Mouse (Mus musculus): ENCODE results near the gene Tspan4.

Tspan4 gene

DNA sequence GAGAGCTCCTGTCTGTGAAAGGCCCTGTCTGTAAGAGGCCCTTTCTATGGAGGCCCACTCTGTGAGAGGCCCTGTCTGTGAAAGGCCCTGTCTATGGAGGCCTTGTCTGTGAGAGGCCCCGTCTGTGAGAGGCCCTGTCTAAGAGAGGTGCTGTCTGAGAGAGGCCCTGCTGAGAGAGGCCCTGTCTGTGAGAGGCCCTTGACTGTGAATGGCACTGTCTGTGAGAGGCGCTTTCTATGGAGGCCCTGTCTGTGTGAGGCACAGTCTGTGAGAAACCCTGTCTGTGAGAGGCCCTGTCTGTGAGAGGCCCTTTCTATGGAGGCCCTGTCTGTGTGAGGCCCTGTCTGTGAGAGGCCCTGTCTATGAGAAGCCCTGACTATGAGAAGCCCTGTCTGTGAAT is 31.2 kb downstream of the Tspan4 start:
- 87% methylated on average over 2 of the region's 2 CpGs for WGBS

DNA sequence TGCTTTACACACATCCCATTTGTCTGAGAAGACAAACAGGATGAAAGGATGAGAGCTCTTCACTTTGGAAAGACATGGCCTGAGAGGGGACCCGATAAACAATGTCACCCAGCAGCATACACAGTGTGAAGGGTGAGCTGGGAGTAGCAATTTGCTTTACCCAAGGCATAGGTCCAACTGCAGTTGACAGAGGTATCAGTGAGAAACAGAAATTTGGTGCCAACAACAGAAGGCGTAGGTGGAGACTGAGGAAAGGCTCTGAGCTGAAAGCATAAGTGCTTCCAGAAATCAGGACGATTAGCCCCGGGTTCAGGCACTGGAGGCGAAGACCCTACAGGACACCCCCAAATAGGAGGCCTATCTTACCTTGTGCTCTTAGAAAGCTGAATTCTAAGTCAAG is 35.2 kb downstream of the Tspan4 start:
- 72% methylated on average over 5 of the region's 5 CpGs for WGBS

DNA sequence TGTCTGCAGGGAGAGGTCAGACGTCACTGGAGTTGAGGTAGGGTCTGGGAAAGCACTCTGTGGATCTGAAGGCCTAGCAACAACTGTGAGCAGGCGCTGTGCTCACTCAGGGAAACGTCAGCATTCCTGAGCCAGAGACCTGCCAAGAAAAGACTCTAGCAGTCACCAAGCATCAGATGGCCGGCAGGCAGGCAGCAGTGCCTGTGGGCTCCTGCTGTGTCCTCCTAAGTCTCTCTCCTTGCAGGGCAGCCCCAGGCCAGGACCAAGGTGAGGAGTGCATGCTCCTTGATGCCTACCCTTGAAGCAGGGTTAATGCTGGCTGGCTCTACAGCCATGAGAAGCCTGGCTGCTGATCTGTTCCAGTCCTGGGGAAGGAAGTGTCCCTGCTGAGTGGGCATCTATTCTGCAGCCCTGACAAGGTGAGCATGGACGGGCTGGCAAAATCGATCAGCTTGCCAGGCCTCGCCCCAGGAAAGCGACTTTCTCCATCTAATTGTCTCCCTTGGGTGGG is 35.7 kb downstream of the Tspan4 start:
- WGBS: 70% methylated on average over 8 of the region's 8 CpGs

DNA sequence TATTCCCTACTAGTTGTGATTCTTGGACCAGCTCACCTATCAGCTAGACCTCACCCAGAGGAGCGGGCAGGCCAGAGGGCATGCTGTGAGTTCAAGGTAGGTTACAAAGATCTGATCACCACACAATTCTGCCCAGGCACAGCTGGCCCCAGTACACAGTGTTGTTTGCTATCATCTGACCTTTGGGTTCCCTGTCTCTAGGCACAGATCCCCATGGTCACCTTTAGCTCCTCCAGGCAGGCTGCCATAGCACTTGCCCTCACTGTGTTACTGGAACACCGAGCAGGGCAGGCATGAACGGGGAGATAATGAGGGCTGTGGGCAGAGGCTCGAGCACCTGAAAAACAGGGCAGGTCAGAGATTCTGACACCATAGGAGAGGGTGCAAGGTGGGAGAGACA is 42.6 kb downstream of the Tspan4 start:
- WGBS: 92% methylated on average over 4 of the region's 4 CpGs

DNA sequence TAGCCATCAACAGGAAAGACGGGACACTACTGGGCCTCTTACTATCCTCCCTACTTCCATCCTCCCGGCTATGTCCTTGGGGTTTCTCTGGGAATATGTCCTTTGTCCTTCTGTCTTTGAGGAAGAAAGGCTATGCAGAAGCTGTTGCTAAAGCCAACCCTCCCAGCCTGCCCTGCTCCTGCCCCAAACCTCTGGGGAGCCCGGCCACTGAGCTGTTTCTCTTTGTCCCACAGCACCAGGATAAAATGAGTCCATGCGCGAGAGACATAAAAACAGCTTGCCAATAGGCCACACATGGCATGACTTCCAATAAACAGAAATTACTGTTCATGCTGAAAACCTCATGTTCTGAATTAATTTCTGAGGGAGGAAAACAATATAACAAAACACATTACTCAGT is 43.3 kb downstream of the Tspan4 start:
- 83% methylated on average over 5 of the region's 5 CpGs for WGBS

DNA sequence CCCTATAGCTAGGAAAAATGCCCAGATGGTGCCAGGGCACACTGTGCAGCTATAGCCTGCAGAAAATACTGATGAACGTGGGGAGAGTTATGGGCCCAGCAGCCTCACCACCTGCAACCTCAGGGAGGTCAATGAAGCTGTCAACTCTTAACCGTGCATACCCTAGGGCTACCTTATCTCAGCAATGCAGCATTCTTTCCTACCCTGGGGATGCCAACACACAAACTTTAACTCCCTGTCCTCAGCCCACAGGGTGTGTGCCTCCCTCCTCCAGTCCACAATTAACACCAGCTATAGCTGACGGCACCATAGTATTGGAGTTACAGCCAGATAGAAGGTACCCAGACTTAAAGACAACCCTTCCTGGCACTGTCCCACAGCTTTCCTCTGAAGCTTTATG is 43.9 kb downstream of the Tspan4 start:
- WGBS: 87% methylated on average over 3 of the region's 3 CpGs

DNA sequence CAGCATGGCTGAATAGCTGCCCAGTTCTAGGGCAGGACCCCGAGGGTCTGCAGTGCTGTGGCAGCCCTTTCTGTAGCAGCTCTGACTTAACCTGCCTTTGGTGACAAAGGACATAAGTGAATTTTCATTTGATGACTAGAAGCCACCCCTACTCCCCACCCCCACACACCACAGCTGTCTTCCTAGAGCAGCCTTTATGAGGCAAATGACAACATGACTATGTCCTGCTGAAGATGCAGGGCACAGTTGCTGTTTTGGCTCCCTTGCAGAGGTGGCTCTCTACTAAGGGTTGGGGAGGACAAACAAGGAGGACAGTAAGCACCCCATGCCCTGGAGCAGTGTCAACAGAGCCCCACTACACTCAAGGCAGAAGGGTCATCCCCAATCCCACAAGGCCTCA is 44.8 kb downstream of the Tspan4 start:
- WGBS: 92% methylated on average over 1 of the region's 1 CpGs

DNA sequence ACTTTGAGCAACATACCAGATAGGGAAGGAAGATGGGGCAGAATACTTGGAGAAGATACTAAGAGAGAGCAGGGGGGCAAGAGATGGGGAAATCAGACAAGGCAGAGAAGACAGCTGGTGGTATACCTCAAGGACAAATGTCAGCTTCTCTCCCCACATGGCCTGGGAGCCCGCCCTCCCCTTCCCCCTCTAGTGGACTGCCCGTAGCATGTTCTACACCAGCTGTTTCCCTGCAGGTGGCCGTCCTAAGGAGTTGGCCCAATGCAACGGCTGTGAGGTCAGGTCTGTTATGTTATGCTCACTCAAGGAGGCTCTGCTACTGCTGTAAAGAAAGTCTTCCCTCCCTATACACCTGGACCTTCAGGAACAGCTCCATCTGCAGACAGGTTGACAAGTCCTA is 48.0 kb downstream of the Tspan4 start:
- WGBS: 68% methylated on average over 4 of the region's 4 CpGs

DNA sequence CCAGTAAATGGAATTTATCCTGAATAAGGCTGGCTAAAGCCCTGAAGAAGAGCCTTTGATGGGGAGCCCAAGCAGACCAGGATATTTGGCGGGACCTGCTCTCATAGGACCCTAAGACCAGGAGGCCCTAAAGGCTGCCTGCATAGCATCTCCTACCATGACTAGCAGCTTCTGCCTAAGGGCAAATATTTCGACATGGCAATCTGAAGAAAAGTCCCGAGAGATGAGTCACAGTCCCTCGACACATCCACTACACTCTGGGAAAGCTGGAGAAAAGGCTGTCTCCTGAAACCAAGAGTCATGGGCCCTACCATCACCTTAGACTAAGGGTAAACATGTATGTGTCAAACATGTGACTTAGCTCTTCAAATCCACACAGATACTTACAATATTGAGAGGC is 49.2 kb downstream of the Tspan4 start:
- 94% methylated on average over 4 of the region's 4 CpGs for WGBS

DNA sequence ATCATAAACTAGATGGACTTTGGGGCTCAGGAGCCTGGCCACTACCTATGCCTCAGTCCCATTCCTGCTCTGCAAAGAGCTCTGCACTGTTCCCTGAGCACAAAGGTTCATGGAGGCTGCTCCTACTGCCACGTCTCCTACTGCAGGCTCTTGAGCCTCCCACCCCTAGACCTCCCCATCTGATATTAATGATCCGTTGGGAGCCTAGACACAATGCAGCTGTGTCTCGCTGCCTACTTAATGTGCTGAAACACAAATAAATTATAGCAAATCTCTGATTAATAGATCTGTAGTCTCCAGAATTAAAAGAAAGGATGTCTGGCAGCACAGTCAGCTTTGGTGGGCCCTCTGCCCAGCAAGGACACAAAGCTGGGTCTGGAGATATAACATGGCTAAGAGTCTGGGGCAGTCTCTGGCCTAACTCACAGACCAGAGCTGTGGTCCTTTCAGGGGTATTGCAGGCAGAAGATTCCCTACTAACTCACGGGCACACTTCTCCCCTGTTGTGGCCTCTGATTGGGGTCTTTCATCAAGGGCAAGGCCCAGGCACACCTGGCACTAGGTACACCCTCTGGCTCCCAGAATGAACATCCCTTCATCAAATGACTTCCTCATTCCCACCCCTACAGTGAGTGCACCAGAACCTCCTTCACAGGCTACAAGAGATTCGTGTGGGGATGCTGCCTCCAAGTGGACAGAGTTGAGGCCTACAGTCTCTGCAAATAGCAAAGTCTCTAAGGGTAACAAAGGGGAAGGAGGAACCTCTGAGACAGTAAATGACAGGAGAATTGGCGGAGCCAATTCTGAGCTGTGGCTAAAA is 49.9 kb downstream of the Tspan4 start:
- WGBS: 52% methylated on average over 6 of the region's 6 CpGs

DNA sequence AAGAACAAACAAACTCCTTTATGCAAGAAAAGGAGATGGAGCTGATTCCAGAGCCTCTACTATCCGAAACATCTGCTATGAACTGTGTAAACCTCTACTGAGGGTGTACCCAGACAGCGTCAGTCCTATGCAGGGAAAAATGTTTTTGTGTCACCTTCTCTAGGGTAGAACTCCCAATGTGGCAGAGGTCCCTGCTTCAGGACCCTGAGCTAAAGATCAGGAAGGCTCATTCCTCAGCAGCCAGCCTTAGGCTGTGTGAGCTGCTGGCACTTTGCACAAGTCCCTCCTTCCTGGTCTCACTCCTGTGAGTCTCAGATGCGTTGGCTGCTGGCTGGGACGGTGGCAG is 50.5 kb downstream of the Tspan4 start:
- 69% methylated on average over 4 of the region's 4 CpGs for WGBS

DNA sequence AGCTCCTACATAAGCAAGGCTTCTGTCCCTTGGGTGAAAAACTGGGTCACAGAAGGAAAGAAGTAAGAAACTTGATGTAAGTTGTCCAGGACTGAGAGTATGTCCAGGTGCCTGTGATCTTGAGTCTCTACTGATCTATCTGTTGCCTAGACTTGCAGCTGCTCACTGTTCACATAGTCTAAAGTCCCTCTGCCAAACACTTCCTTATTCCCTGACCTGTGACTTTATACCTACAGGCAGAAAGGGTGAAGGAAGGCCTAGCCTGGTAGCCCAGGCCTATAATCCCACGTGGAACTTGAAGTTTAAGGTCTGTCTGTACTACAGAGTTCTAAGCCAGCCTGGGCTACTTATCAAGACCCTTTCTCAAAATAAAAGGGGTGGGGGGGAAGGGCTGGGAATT is 60.5 kb downstream of the Tspan4 start:
- 74% methylated on average over 1 of the region's 1 CpGs for WGBS

DNA sequence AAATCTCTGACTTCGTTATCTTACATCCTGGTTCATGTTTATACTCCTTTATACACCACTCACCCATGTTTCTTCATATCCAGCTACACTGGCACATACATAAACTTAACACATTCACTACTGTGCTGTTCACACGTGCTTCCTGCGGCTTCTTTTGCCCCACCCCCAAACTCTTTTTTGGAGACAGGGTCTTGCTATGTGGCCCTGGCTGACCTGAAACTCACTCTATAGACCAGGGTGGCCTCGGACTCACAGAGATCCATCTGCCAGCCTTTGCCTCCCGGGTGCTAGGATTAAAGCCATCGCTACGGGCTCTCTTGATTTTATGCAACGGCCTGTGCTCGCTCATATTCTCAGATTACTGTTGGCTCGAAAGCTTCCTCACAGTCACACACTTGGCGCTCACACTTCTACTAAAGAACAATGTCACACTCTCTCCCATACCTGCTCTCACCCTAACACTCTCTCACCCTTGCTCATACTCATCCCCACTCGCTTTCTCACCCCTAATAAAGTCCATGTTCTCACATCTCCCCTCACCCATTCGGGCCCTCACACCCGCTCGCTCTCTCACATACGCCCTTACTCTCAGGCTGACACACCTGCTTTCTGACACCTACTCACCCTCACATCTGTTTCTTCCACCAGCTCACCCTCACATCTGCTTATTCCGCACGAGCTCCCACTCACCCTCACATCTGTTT is 64.0 kb downstream of the Tspan4 start:
- 8% methylated on average over 18 of the region's 18 CpGs for WGBS

DNA sequence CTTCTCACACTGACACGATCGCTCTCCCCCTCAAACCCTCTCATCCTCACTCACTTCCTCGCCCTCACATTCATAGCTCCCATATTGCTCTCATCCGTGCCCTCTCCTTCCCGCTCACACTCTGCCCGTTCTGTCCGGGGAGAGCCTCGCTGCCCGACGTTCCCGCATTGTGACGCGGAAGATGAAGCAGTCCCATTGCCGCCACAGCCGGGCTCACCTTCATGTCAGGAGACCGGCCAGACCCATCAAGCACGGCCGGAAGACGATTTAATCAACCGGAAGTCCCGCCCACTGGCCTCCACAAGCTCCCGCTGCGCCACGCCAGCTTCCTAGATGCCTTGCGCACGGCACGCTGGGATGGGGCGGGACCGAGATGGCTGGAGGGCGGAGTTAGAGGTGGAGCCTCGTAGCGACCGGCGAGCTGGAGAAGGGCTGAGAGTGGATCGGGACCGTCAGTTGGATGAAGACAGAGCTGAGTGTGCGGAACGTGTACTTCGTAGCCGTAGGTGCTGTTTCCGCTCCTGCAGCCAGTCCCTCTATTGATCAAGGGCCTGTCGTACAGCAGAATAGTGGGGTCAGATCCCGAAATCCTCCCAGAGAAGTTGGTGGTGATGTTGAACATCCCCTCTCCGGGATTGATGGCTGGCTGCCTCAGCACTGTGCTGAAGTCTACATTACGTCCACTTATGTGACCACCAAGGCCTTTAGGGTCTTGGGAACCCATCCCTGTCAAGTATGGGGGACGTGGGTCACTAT is 64.7 kb downstream of the Tspan4 start, which contains the start of gene Chid1:
Gene Chid1, minus strand, starts transcription at position 302 of the 756 bp plus-strand sequence.
- WGBS: 1% methylated on average over 46 of the region's 46 CpGs

DNA sequence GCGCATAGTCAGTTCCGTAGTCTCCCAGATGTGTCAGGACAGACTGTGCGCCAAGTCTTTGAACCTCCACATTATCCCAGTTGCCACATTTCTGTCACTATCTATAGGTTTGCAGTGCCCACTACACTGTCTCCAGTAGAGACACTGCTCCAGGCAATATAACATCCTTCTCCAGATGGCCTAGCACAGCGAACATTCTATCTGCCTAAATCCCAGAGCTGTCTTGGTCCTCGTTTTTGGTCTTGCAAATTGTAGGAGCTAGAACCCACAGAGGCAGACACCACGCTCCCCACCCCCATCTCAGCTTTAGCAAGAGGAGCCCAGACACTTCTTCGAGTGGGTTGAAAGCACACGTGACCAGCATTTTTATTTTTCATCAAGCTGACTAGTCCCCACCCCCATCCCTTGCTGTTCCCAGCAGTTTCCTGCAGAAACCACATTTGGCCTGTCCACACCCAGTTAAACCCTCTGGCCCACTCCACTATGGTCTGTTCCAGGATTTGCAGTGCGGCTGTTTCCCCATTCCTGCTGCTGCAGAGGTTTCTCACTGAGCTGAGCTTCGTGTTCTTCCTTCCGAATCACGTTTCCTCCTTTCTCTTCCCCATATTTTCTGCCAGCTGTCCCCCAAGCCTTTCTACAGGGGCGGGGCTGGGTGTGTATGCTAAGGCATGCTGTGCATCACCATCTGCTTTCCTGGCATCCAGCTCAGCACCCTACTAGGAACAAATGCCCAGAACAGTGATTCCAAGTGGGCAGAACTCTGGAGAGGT is 65.5 kb downstream of the Tspan4 start:
- WGBS: 29% methylated on average over 13 of the region's 13 CpGs

DNA sequence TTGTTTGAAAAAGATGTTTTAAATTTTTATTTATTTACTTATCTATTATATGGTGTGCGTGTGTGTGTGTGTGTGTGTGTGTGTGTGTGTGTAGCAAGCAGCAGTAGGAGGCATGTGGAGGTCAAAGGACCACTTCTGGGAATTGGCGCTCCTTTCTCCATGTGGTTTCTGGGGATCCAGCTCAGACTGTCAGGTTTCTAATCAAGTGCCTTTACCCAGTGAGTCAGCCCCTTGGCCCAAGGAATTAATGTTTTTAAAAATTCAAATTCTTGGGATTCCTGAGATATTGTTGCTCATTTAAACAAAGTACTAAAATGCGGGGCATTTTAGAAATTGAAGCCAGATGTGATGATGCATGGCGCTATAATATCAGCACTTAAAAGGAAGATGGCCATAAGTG is 66.6 kb downstream of the Tspan4 start:
- WGBS: 89% methylated on average over 4 of the region's 4 CpGs

DNA sequence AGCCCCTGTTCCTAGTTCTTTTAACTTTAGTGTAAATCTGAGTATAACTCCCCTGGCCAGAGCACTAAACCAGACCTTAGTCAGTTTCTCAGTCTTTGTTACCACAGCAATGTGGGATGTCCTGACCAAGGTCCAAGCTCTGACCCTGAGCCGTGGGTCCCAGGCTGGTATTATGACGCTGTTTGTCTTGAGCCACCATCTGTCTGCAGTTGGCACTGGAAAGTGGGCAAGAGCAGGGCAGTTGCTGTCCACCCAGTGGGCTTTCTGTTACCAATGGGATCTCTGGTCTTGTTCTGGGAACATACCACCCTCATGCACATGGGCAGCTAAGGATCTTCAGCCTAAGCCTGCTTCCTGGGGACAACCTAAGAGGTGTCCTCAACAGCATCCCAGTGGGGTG is 67.5 kb downstream of the Tspan4 start:
- WGBS: 98% methylated on average over 2 of the region's 2 CpGs
